Mouse (Mus musculus) ovary, postnatal 36 days (tissue): Measurements from ENCODE around the gene Cux1.
"Not testable (repeated sequence)": the region's sequence is repeated elsewhere in the genome, so short reads cannot be mapped to it uniquely, and the experiment has no call there.

ENCODE experiments used
- DNase-seq: peaks from one replicate; pipeline ENCODE4 v3.0.0; 2022; ENCODE audit warnings: low spot score, mixed read lengths

Gene Cux1

GRCm38 (mm10) chr5:136245541-136246451 lies 321.5 kb downstream of the Cux1 start:
- DNase-seq: no peak

- DNase-seq: peak; percentile 83
These were observed 322.3 kb downstream of the Cux1 start for GRCm38 (mm10) chr5:136244762-136245540.

DNA sequence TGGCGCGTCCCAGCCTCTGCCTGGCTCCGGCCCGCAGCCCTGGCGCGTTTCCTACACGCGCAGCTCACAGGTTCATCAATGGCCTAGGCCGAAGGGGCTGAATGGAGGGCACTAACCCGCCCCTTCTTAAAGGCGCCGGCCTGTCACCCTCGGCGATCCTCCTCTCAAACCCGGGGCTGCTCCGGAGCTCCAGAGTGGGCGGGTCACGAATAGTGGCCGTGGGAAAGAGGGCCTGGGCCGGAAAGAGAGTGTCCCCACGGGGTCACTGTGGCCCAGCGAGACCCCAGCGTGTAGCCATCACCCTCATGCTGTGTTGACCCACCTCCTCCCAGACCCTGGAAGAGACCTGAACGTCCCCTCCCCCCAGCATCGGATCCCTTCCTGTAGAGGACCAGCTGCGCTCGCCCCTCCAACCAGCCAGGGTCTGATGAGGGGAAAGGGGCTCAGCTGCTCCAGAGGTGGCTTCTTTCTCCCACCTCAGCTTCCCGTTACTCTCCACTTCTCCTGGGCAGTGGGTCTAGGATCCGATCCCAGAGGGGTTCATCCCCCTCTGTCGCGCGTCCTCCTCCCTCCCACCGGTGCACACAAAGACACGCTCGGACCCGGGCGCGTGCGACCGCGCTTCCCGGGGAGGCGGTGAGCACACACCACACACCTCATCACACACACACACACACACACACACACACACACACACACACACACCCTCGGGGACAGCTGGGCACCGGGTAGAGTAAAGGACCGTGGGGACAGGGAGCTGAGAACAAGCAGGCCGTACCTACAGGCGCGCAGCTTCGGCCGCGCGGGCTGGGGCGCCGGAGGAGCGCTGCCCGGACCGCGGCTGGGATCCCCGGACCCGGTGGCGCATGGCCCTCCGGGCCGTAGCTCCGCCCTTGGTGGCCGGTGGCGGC lies 323.2 kb downstream of the Cux1 start:
- peak; percentile 32 for DNase-seq

DNA sequence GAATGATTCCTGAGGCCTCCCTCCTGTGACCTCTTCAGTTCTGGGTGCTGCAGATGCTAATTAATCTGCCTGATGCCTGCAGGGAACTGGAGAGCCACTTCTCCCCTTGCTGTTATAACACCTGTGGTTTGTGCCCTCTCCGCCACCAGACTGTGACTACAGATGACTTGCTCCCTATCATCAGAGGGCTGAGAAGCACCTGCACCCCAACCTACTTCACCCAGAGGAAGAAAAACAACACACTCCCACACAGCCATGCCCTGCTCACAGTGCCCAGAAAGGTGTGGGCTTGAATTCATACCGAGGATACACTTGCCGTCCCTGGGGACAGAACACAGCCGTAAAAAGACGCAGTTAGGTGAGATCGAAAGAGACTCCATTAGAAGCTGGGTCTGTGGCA lies 326.1 kb downstream of the Cux1 start:
- DNase-seq: no peak

GRCm38 (mm10) chr5:136240381-136240780 lies 326.9 kb downstream of the Cux1 start:
- DNase-seq: no peak

- no peak for DNase-seq
These were observed 329.7 kb downstream of the Cux1 start for GRCm38 (mm10) chr5:136237607-136238006.

GRCm38 (mm10) chr5:136236611-136237010 lies 330.7 kb downstream of the Cux1 start:
- DNase-seq: no peak

- no peak for DNase-seq
These were observed 336.8 kb downstream of the Cux1 start for GRCm38 (mm10) chr5:136230348-136231035.

GRCm38 (mm10) chr5:136226246-136226876 lies 340.9 kb downstream of the Cux1 start:
- DNase-seq: no peak

DNA sequence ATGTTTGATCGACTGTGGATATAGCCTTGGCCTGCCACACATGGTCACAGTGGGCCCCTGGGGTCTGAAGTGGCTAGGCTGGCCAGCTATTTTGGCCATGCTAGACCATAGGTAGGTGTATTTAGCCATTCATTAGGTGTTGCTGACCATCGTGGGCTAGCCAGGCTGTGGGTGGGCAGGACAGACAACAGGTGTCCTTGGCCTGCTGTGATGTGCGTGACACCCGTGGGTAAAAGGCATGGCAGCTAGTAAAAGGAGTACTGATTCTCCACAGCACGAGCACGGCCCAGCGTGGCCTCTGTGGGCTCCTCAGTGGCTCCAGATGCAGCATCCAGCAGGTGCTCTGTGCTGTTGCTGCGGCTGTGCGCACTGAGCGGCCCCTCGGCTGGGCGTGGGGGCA lies 348.7 kb downstream of the Cux1 start:
- DNase-seq: no peak

GRCm38 (mm10) chr5:136217932-136218381 lies 349.3 kb downstream of the Cux1 start:
- DNase-seq: no peak

- DNase-seq: no peak
These were observed 350.2 kb downstream of the Cux1 start for GRCm38 (mm10) chr5:136217004-136217665.

- no peak for DNase-seq
These were observed 351.3 kb downstream of the Cux1 start for GRCm38 (mm10) chr5:136215958-136216357.

DNA sequence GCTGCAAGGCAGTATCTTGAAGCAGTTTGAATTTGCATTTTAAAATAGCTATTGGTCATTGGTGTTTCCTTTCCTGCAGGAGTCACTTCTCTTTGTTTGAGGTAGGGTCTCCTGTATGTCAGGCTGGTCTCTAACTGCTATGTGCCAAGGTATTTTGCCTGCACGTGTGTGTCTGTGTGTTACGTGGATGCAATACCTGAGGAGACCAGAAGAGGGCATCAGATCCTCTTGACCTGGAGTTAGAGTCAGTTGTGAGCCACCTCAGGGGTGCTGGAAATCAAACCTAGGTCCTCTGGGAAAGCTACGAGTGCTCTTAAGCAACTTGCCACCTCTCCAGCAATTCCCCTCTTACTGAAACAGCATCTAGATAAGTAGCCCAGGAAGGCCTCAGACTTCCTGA lies 352.1 kb downstream of the Cux1 start:
- DNase-seq: no peak

- no peak for DNase-seq
These were observed 353.6 kb downstream of the Cux1 start for GRCm38 (mm10) chr5:136213716-136214115.

GRCm38 (mm10) chr5:136212716-136213115 lies 354.6 kb downstream of the Cux1 start:
- no peak for DNase-seq

DNA sequence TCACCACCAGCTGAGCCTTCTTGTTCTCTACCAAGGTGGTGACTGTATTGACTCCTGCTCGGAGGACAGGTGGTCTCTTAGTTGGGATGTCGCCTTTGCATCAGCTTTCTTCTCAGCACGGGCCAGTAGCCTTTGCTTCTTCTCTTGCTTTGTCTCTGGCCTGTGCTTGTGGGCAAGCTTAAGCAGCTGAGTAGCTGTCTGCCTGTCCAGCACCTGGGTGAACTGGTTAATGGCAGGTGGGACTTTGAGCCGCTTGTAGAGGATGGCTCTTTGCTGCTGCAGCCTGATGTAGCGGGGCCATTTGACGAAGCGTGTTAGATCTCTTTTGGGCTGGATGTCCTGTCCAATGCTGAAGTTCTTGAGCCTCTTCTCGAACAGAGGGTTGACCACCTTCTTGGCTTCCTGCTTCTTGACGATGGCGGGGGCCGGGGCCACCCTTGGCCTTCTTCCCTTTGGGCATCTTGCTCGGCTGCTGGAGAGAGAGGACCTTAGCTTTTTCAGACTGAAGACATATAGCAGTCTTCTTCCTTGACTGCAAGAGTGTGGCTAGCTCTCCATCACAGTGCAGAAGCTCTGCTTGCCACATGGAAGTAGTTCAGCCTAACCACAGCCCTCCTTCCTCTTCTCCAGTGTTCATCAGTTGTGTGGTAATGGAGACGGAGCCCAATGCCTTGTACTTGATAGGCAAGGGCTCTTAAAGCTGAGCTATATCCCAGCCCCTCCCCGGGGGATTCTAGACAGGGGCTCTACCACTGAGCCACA lies 355.8 kb downstream of the Cux1 start:
- DNase-seq: not testable (repeated sequence)

GRCm38 (mm10) chr5:136210549-136210948 lies 356.7 kb downstream of the Cux1 start:
- DNase-seq: no peak

DNA sequence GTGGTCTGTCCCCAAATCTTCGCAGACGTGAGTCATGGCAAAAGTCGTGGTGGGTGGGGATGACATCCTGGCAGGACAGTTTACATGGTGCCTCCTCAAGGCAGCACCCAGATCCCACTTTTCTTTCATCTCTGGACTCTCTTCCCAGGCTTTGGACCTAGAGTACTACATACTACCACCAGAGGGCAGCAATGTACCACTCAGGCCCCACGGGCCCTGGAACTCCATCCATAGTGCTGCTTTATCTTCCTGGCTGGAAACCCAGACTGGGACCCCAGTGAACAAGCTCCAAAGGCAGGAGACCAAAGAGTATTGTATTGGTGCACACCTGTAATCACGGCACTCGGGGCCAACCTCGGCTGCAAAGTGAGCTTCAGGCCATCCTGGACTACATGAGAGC lies 365.5 kb downstream of the Cux1 start:
- peak; percentile 23 for DNase-seq
